Mouse (Mus musculus) myocyte (in vitro differentiated cells): ENCODE data around the gene Gm9733.

Source experiments
- E2F4 ChIP-seq: IDR thresholded peaks from one replicate; pipeline ENCODE4 v1.6.1; 2011; ENCODE audit warnings: mild to moderate bottlenecking, control low read depth, moderate library complexity; ENCODE audit not compliant: insufficient read depth
- POLR2A ChIP-seq: IDR thresholded peaks from one replicate; pipeline ENCODE4 v1.6.1; 2011; ENCODE audit warnings: low read depth, mild to moderate bottlenecking, control low read depth, moderate library complexity; ENCODE audit not compliant: insufficient read length
- USF1 ChIP-seq: IDR thresholded peaks from one replicate; pipeline ENCODE4 v1.6.1; 2011; ENCODE audit warnings: low read depth, mild to moderate bottlenecking, control low read depth, moderate library complexity

GRCm38 (mm10) chr3:15284424-15285328 lies 47.4 kb downstream of the Gm9733 start:
- no peak for TF ChIP-seq POLR2A
- no peak for TF ChIP-seq E2F4
- TF ChIP-seq USF1, result no peak
